Mouse (Mus musculus) stomach, embryonic 15.5 days (tissue): ENCODE measurements around the gene Gcdh. TPM values are rescaled to one million over a fixed set of nuclear protein-coding genes. Genes with fewer than 3 reads are reported as not detected.
A peak's percentile ranks its signal among the peaks of the same experiment; 100 is the strongest.

ENCODE experiments used
- ATAC-seq: fragments of 200-750 bp; cut with Nextera tagmentation; 2 replicates; pipeline ENCODE4 v1.8.0; 2017; ENCODE audit warnings: low read depth, moderate number of reproducible peaks, moderate TSS enrichment; ENCODE audit not compliant: insufficient read depth, low FRiP score
- H3K27ac ChIP-seq: fragments of 300-500 bp; sonication (generic); 2 replicates; pipeline ENCODE4 v1.5.1; 2015; ENCODE audit warnings: mild to moderate bottlenecking, inconsistent platforms
- H3K27me3 ChIP-seq: fragments of 300-500 bp; sonication (generic); replicated peaks from 2 replicates; pipeline ENCODE4 v1.6.1; 2015; ENCODE audit warnings: inconsistent platforms
- H3K36me3 ChIP-seq: fragments of 300-500 bp; sonication (generic); 2 replicates; pipeline ENCODE4 v1.6.1; 2015; ENCODE audit warnings: inconsistent platforms
- H3K4me1 ChIP-seq: fragments of 300-500 bp; sonication (generic); 2 replicates; pipeline ENCODE4 v1.6.1; 2015; ENCODE audit warnings: inconsistent platforms
- H3K4me2 ChIP-seq: fragments of 300-500 bp; sonication (generic); 2 replicates; pipeline ENCODE4 v1.6.1; 2015; ENCODE audit warnings: mild to moderate bottlenecking, inconsistent platforms
- H3K4me3 ChIP-seq: fragments of 300-500 bp; sonication (generic); replicated peaks from 2 replicates; pipeline ENCODE4 v1.5.1; 2015; ENCODE audit warnings: inconsistent platforms
- H3K9ac ChIP-seq: fragments of 300-500 bp; sonication (generic); 2 replicates; pipeline ENCODE4 v1.6.1; 2015; ENCODE audit warnings: inconsistent platforms
- H3K9me3 ChIP-seq: fragments of 300-500 bp; sonication (generic); 2 replicates; pipeline ENCODE4 v1.6.1; 2016; ENCODE audit warnings: inconsistent platforms
- WGBS: fragments of 180-500 bp; shearing (Covaris S2); methylation state at CpG from one replicate; pipeline ENCODE4 v1.1.7; 2015; 5-methylcytosine and 5-hydroxymethylcytosine counted together
- polyA plus RNA-seq: library from polyadenylated mRNA; unstranded; fragments of >200 nt; fragmentation: Nextera tagmentation; extraction: Ambion mirVana; gene quantifications from 2 replicates; pipeline ENCODE4 v1.2.1, GENCODE M21; 2015

Gcdh gene
- polyA plus RNA-seq: 42.6 and 45.9 TPM in 2 replicates

DNA sequence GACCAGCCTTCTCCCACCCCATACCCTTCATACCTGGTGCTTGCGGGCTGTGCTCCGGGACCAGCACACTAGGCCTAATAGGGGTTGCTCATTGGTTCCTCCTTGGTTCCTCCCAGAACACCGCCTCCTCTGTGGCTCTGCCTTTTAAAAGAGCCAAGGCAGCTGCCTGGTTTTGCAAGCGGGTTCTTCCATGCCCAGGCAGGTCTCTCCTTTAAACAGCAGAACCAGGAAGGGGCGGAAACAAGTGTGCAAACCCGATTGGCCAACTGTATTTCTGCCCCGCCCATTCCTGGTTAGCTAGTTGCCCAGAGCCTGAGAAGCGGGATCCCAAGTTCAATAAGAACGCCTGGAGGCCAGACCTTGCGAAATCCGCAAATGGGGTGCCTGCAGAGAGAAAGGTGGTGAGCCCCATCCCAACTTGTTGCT is at the start of gene Gcdh:
Gene Gcdh, minus strand, starts transcription at position 213 of the 426 bp plus-strand sequence.
- peak within 1 kb of the TSS; percentile 81 for H3K4me3 ChIP-seq
- no peaks in the 10 kb centered on the region for H3K9me3 ChIP-seq
- peak; percentile 98 for ATAC-seq
- peak within 1 kb of the TSS; percentile 68 for H3K9ac ChIP-seq
- peaks cover 6% of the 10 kb centered on the region for H3K4me1 ChIP-seq
- H3K4me2 ChIP-seq: peak within 1 kb of the TSS; percentile 93
- WGBS: under 1% methylated on average over 11 of the region's 11 CpGs
- peaks cover under 1% of the 10 kb centered on the region for H3K36me3 ChIP-seq
- H3K27me3 ChIP-seq: no peaks in the 10 kb centered on the region
- H3K27ac ChIP-seq: no peak within 1 kb of the TSS

DNA sequence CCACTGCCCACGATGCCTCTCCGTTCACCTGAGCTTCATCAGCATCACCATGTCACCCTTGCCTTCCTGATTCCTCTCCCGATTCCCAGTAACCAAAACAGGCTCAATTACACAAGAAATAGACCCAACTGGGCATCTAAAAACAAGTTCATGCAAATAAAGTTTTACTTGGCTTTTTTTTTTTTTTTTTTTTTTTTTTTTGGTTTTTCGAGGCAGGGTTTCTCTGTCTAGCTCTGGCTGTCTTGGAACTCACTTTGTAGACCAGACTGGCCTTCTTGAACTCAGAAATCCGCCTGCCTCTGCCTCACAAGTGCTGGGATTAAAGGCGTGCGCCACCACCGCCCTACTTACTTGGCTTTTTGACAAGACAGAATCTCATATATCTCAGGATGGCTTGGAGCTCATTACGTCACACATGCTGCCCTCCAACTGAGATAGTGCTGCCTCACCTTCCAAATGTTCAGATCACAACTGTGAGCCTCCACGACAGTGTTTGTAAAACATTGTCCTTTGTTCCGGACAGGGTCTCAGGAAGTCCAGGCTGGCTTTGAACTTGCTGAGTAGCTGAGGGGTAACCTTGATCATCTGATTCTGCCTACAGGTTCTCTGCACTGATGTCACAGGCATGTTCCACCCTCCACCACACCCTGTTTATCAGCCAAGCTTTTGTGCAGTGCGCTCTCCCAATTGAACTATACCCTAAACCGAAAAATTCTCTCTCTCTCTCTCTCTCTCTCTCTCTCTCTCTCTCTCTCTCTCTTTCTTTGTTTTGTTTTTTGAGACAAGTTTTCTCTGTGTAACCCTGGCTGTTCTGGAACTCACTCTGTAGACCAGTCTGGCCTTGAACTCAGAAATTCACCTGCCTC is 44.1 kb upstream of the Gcdh start:
- Histone ChIP-seq H3K27ac (no peak overlapping the region), H3K9ac (no peak overlapping the region), H3K36me3 (no peaks in the 10 kb centered on the region), H3K4me1 (peaks cover 12% of the 10 kb centered on the region), H3K9me3 (no peaks in the 10 kb centered on the region), H3K4me3 (peak overlapping the region; percentile 40; the same call in 1 of the 2 replicates), H3K27me3 (peaks cover 44% of the 10 kb centered on the region), H3K4me2 (peak overlapping the region; percentile 77)
- WGBS: 60% methylated on average over 13 of the region's 13 CpGs
- no peak for ATAC-seq

DNA sequence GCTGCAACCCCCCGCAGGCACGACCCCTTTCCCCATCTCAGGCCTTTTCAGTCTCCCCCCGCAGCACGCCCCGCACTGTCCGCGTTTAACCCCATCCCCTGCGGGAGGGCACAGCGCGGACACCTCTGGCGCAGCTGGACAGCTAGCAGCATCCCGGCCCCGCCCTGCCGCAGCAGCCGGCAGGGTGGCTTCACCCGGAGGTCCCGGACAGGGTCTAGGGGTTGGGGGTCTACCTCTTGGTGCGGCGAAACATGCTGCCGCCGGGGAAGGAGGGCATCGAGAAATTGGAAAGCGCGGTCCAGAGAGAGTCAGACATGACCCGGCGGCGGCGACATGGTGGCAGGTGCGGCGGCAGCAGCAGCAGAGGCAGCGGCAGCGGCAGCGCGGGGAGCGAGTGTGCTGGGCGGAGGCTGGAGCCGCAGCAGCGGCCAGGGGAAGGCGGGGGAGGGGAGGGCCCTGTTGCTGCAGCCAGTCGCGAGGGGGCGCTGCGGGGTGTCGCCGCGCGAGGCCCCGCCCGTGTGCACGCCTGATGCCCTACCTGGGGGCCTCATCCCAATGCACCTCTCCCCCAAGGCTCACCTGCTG is 43.3 kb upstream of the Gcdh start, which contains the start of gene Mast1:
Gene Mast1, minus strand, starts transcription at position 398 of the 585 bp plus-strand sequence.
- under 1% methylated on average over 49 of the region's 50 CpGs for WGBS
- 0 out of 2 replicates have a peak, but pooled peaks have one; percentile 37 for ATAC-seq
- no peak within 1 kb of the TSS for H3K9ac ChIP-seq

DNA sequence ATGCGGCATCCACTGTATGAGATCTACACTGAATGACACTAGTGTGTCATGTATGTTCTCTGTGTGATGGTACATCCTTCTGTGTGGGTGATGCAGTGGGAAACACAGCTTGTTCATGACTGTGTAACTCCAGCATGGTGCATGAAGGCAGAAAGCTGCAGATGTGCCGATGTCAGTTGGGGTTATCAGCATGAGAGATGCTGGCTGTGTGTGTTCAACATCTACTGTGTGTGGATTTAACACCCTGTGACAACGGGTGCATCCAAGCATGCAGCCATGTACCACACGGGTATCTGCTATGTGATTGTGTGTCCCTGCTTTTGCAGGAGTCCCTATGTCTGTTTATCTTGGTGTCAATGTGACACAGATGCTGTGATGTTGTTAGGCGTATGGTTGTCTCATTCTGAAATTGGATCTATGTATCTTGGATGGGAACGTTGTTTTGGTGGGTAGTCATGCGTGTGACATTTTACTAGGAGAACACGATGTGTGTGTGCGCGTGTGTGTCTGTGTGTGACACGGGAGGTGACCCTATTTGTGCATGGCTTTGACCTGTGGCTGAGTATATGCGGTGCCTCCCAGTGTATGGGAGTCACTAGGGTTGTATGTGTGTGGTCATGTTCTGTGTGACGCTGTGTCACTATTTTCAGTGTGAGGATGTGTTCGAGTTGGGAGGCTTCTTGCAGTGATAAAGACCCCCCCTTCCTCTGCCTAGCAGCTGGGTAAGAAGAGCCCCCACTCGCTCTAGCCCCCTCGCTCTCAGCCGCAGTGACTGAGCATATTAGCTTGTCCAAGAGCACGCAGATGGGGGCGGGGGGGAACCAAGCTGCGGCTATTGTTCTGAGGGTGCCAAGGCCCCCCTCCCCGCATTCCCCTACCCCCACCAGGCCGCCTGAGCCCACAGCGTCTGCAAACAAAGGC is 42.6 kb upstream of the Gcdh start:
- no peak for ATAC-seq
- Histone ChIP-seq H3K36me3 (no peaks in the 10 kb centered on the region), H3K27ac (no peak overlapping the region), H3K4me1 (peaks cover 12% of the 10 kb centered on the region), H3K4me3 (peak overlapping the region; percentile 40), H3K9me3 (no peaks in the 10 kb centered on the region), H3K27me3 (peaks cover 50% of the 10 kb centered on the region), H3K4me2 (peak overlapping the region; percentile 77), H3K9ac (no peak overlapping the region)
- WGBS: 24% methylated on average over 23 of the region's 23 CpGs

More for the DNA sequence above, 43.3 kb upstream of the Gcdh start, which contains the start of gene Mast1:
- Histone ChIP-seq H3K4me2 (peak within 1 kb of the TSS; percentile 77), H3K27ac (no peak within 1 kb of the TSS), H3K4me3 (peak within 1 kb of the TSS; percentile 40), H3K36me3 (no peaks in the 10 kb centered on the region), H3K4me1 (peaks cover 12% of the 10 kb centered on the region), H3K9me3 (no peaks in the 10 kb centered on the region), H3K27me3 (peaks cover 44% of the 10 kb centered on the region)

GRCm38 (mm10) chr8:84935489-84935888 is 41.8 kb upstream of the Gcdh start:
- no peak overlapping the region for H3K27ac ChIP-seq
- H3K4me1 ChIP-seq: peaks cover 12% of the 10 kb centered on the region
- H3K27me3 ChIP-seq: peaks cover 56% of the 10 kb centered on the region
- no peak overlapping the region for H3K9ac ChIP-seq
- 0 out of 2 replicates have a peak, but pooled peaks have one; percentile 4 for ATAC-seq
- 4% methylated on average over 14 of the region's 14 CpGs for WGBS
- no peaks in the 10 kb centered on the region for H3K9me3 ChIP-seq
- H3K36me3 ChIP-seq: no peaks in the 10 kb centered on the region
- no peak overlapping the region for H3K4me2 ChIP-seq
- H3K4me3 ChIP-seq: no peak overlapping the region

- ATAC-seq: no peak; the same call in 1 of the 2 replicates
- no peaks in the 10 kb centered on the region for H3K36me3 ChIP-seq
- peaks cover 62% of the 10 kb centered on the region for H3K27me3 ChIP-seq
- no peak overlapping the region for H3K9ac ChIP-seq
- no peaks in the 10 kb centered on the region for H3K9me3 ChIP-seq
- no peak overlapping the region for H3K27ac ChIP-seq
- no peak overlapping the region for H3K4me3 ChIP-seq
- peaks cover 12% of the 10 kb centered on the region for H3K4me1 ChIP-seq
- 2% methylated on average over 15 of the region's 15 CpGs for WGBS
- 0 out of 2 replicates have a peak overlapping the region, but pooled peaks have one; percentile 1 for H3K4me2 ChIP-seq
Observed at GRCm38 (mm10) chr8:84934860-84935259, 41.1 kb upstream of the Gcdh start.

GRCm38 (mm10) chr8:84933767-84934559 is 40.2 kb upstream of the Gcdh start:
- ATAC-seq: no peak
- 76% methylated on average over 16 of the region's 16 CpGs for WGBS

DNA sequence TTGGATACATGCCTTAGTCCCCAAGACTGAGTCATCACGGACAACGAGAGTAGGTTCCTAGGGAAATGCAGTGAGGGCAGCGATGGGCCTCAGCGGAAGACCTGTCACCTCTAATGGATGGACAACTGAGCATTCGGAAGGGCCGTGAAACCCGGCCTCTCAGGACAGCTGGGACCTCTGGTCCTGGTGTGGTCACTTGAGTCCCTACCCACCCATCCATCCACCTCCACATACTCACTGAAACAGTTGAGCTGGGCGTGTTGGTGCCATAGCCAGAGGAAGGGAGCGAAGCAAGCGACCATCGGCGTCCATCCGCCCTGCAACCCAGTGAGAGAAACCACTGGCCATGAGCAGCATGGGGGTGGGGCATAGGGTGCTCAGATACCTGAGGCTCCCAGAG is 36.9 kb upstream of the Gcdh start:
- Histone ChIP-seq H3K4me1 (0 out of 2 replicates have a peak, but pooled peaks cover 7% of the 10 kb centered on the region), H3K36me3 (no peaks in the 10 kb centered on the region), H3K4me3 (no peak overlapping the region), H3K27me3 (peaks cover 52% of the 10 kb centered on the region), H3K9me3 (no peaks in the 10 kb centered on the region), H3K27ac (no peak overlapping the region), H3K9ac (no peak overlapping the region), H3K4me2 (no peak overlapping the region)
- ATAC-seq: no peak
- WGBS: 84% methylated on average over 13 of the region's 13 CpGs

More at GRCm38 (mm10) chr8:84933767-84934559, 40.2 kb upstream of the Gcdh start:
- H3K4me2 ChIP-seq: no peak overlapping the region
- no peak overlapping the region for H3K27ac ChIP-seq
- no peak overlapping the region for H3K4me3 ChIP-seq
- no peak overlapping the region for H3K9ac ChIP-seq
- peaks cover 16% of the 10 kb centered on the region for H3K4me1 ChIP-seq
- H3K27me3 ChIP-seq: peaks cover 71% of the 10 kb centered on the region
- no peaks in the 10 kb centered on the region for H3K9me3 ChIP-seq
- H3K36me3 ChIP-seq: no peaks in the 10 kb centered on the region

- peak overlapping the region; percentile 31 for H3K4me3 ChIP-seq
- H3K27ac ChIP-seq: no peak overlapping the region
- H3K4me1 ChIP-seq: 0 out of 2 replicates have a peak, but pooled peaks cover 7% of the 10 kb centered on the region
- peak; percentile 71; the same call in 1 of the 2 replicates for ATAC-seq
- no peaks in the 10 kb centered on the region for H3K36me3 ChIP-seq
- H3K9ac ChIP-seq: no peak overlapping the region
- H3K27me3 ChIP-seq: peaks cover 33% of the 10 kb centered on the region
- H3K9me3 ChIP-seq: no peaks in the 10 kb centered on the region
- 2% methylated on average over 50 of the region's 52 CpGs for WGBS
- peak overlapping the region; percentile 70 for H3K4me2 ChIP-seq
Observed at GRCm38 (mm10) chr8:84928456-84929306, 35.0 kb upstream of the Gcdh start.

DNA sequence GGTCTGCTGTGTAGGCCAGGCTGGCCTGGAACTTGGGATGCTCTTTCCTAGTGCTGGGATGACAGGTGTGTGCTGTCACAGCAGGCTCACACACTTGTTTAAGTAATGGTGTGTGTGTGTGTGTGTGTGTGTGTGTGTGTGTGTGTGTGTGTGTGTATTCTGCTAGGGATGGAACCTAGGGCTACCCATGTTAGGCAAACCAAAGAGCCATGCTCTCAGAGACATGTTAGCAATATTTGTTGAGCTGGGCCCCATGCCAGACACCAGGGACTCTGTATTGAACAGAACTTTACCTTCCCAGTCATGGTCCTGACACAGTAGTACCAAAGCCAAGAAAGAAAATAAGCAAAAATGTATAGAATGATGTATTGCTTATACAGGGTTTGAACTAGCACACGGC is 33.8 kb upstream of the Gcdh start:
- ATAC-seq: no peak
- WGBS: 86% methylated on average over 1 of the region's 1 CpGs
- H3K36me3 ChIP-seq: no peaks in the 10 kb centered on the region
- H3K4me3 ChIP-seq: no peak overlapping the region
- no peak overlapping the region for H3K4me2 ChIP-seq
- no peaks in the 10 kb centered on the region for H3K9me3 ChIP-seq
- no peak overlapping the region for H3K27ac ChIP-seq
- H3K4me1 ChIP-seq: 0 out of 2 replicates have a peak, but pooled peaks cover 7% of the 10 kb centered on the region
- H3K27me3 ChIP-seq: peaks cover 32% of the 10 kb centered on the region
- H3K9ac ChIP-seq: no peak overlapping the region
